Mouse (Mus musculus): ENCODE results near the gene Cfap44.

Gene Cfap44

GRCm38 (mm10) chr16:44496971-44497464, 102.4 kb downstream of the Cfap44 start:
- DNase-seq, result no peak

DNA sequence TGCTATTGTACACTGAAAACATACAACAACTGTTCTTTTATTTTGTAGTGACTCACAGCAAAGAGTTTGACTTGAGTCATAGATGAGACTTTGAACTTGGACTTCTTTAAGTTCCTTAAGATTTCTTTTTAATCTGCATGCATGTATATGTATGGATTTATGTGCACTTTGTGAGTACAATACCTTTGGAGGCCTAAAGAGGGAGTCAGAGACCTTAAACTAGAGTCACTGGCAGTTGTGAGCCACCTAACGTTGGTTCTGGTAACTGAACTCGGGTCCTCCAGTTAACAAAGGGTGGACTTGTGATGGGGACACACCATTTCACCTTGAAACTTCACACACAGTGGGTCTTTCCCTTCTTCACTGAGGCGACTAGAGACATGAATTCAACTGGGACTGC, 103.9 kb downstream of the Cfap44 start:
- DNase-seq, result no peak

DNA sequence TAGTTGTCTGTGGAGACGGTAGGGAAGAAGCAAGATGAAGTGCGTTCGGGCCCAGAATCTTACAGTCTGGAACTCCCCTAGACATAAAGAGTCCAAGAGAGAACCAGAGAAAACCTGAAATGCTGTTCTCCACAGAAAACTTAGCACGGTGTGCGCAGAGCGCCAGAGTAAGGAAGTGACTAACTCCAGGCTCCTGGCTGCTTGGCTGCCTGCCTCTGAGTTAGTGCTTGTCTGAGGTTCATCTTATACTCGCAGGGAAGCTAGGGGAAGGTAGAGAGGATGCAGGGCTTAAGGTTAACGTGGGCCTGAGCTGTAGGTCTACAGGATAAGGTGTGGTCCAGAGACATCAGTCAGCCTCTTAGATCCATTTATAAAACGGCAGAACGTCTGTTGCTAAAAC, 107.2 kb downstream of the Cfap44 start:
- no peak for DNase-seq

- peak in 1 of 2 experiments; percentile 56 for DNase-seq
These were observed 107.7 kb downstream of the Cfap44 start for GRCm38 (mm10) chr16:44502325-44502724.

- peak; percentile 74 to 87 for DNase-seq
These were observed 108.4 kb downstream of the Cfap44 start for GRCm38 (mm10) chr16:44502895-44503575.

GRCm38 (mm10) chr16:44505243-44505642, 110.6 kb downstream of the Cfap44 start:
- no peak for DNase-seq

- DNase-seq, result peak in 1 of 2 experiments; percentile 54
These were observed 112.7 kb downstream of the Cfap44 start for GRCm38 (mm10) chr16:44507027-44507929.

DNA sequence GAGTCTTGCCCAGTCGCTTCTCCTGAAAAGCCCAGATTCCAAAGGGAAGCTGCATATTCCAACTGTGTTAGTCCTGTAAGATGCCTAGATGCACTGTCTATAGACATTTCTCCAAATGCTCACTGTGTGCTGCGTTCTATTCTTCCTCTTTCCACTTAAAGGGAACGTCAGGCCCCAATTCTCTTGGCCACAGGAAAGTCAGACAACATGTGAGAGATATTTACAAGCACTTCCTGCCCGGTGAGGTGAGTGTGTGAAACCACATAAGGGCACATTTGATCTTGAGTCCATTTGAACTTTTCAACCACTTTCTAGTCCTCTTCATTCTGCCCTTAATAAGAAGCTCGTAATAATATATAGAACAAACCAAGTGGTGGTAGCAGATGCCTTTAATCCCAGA, 113.4 kb downstream of the Cfap44 start:
- no peak for DNase-seq

- DNase-seq, result peak in 1 of 2 experiments; percentile 63
These were observed 114.2 kb downstream of the Cfap44 start for GRCm38 (mm10) chr16:44508772-44509171.

DNA sequence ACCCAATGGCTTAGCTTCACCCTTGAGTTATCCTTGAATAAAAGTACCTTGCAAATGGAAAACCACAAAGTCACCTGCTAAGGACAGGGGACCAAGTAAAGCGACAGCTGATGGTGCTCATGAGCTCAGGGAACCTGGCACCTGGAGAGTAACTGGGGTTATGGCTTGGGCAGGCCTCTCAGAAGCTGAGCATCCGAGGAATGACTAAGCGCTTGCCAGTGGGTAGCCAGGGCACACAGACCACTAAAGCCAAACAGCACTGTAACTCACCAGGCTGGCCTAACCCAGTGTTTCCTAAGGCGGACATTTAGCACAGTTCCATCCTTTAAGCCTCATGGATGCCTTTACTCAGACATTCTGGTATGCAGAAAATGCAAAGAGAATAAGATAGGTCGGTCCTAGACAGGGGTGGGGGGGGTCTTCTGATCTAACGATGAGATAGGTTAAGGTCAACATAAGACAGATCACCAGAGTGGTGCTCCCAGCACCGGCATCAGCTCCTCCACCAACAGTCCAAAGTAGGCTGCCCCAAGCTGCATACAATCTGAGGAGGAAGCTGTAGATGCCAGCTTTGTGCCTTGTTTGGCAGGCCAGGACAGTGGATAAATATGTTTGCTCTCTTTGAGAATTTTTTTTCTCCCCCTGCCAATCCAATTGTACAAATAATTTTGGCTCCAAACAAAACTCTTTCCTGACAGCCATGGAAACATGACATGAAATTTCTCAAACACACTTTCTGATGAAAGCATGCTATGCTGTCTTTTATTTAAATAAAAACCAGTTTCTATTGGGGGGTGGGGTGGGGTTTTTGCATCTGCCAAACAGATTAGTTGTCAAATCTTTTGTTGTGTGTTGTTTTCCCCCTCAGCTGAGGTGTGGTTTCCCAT, 115.1 kb downstream of the Cfap44 start:
- peak in 1 of 2 experiments; percentile 53 for DNase-seq

- peak in 1 of 2 experiments; percentile 54 for DNase-seq
These were observed 116.1 kb downstream of the Cfap44 start for GRCm38 (mm10) chr16:44510521-44511213.

DNA sequence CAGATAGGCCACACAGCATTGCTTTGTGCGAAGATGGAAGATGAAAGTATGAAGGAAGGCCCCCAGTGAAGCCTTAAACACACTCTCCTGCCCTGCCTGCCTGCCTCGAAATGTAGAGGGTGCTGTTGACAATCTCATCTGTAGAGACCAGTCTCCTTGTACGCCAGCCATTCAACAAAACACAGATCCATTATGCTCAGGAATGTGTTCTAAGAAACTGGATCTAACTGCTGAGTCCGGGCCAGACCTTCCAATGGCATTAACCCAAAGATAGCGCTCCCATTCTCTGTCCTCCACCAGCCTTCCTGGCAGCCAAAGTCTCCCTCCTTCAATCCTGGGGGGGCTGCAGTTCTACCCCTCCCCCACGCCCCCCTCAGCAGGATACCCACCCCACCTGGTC, 121.9 kb downstream of the Cfap44 start:
- no peak for DNase-seq

DNA sequence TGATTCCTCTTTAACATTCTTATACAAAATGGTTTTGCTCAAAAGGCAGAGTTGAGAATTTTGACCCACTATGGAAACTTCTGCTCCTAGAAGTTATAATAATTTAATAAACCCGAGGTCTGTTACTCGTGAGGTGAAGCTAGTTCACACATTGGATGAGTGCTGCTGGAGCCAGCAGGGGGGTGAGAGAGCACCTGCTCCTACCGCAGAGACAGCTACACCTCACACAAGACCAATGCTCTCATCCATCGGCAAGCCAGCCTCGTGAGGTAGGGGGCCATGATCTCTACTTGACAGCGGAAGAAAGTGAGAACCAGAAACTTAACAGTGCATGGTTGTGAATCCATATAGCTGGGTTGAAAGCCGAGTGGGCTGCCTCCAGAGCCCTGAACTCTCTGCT, 129.0 kb downstream of the Cfap44 start:
- peak; percentile 72 to 74 for DNase-seq

GRCm38 (mm10) chr16:44526044-44526443, 131.4 kb downstream of the Cfap44 start:
- no peak for DNase-seq

GRCm38 (mm10) chr16:44526689-44527088, 132.1 kb downstream of the Cfap44 start:
- peak; percentile 70 to 74 for DNase-seq

GRCm38 (mm10) chr16:44527218-44527905, 132.8 kb downstream of the Cfap44 start:
- peak in 1 of 2 experiments; percentile 31 for DNase-seq

GRCm38 (mm10) chr16:44528955-44529354, 134.4 kb downstream of the Cfap44 start:
- no peak for DNase-seq

- DNase-seq, result no peak
These were observed 135.1 kb downstream of the Cfap44 start for GRCm38 (mm10) chr16:44529691-44530090.

- DNase-seq, result peak in 1 of 2 experiments; percentile 45
These were observed 135.6 kb downstream of the Cfap44 start for GRCm38 (mm10) chr16:44530191-44530590.

DNA sequence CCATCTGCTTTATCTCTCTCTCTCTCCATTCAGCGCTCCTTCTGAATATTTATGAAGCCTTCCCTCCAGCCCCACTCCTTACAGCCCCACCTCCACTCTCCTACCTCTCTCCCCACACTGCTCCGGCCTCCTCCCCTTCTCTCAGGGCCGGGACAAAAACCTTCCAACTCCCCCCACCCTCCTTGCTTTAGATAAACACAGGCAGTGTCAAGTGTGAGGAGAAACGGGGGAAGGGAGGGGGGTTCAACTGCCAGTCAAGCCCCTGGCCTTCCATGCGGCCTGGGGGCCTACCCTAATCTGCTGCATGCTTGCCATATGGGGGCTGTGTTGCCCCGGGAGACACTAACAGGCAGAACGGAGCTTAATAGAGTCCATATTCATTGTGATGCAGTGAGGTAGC, 136.2 kb downstream of the Cfap44 start:
- DNase-seq, result peak; percentile 32 to 41

DNA sequence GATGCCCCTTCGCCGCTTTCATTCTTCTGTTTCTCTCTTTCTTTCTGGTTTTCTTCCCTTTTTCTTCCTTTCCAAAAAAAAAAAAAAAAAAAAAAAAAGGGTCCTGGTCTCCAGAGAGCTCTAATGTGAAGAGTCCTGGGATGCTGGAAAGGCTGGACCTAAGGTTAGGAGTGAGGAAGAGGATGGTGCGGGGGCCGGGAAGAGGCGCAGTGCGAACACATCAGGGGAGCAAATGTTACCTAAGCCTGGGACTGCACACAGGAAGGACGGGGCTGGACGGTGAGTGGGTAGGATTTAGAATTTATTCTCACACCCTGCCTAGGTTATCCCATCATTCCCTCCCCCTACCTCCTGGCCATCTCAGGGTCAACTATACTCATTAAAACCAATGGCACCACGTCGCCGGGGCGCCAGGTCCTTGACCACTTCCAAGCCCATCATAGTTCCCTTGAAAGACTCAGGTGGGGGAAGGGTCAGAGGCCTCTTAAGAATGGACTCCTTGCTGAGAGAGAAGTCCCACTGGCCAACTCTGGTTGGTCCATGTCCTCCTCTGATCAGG, 136.7 kb downstream of the Cfap44 start:
- peak in 1 of 2 experiments; percentile 18 for DNase-seq
